Mouse (Mus musculus): ENCODE results near the gene Wt1.

Gene Wt1

GRCm38 (mm10) chr2:105185768-105186529 lies 59.6 kb downstream of the Wt1 start:
- no peak for DNase-seq (ENCODE audit: low spot score)

DNA sequence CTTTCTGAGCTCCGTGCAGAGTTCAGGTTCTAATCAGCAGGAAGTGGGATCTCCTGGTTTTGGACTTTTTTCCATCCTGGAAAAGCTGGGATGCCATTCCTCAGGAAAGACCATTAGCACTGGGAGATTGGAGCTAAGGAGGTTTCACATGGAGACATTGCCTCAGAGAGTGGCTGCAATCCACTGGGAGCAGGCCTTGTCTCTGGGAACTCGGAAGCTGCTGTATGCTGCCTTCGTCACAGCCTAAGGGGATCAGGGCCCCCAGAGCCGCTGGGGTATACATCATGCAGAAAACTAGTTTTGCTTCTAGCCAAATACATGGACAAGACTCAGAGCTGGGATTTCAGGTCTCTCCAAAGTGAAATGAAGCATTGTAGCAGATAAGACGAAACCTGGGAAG lies 60.3 kb downstream of the Wt1 start:
- no peak for DNase-seq (ENCODE audit: low spot score)

DNA sequence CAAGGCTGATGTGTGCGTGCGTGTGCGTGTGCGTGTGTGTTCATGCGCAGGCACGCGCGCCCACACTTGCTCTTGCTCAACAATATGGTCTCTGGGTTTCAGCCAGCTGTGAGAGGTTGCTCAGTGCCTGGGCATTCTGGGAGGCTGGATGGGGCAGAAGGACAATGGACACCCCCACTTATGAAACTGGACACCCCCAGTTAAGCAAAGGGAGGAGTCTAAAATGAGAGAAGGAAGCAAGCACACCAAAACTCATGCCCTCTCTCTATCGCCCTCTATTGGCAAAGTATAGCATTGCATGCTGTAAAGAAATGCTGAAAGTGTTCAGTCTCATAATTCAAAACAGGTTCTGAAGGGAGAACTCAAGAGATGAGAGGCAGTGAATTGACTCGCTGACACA lies 61.9 kb downstream of the Wt1 start:
- no peak for DNase-seq (ENCODE audit: low spot score)

- DNase-seq (ENCODE audit: low spot score), result peak; percentile 21
Measured at GRCm38 (mm10) chr2:105189352-105189751, 63.0 kb downstream of the Wt1 start.

DNA sequence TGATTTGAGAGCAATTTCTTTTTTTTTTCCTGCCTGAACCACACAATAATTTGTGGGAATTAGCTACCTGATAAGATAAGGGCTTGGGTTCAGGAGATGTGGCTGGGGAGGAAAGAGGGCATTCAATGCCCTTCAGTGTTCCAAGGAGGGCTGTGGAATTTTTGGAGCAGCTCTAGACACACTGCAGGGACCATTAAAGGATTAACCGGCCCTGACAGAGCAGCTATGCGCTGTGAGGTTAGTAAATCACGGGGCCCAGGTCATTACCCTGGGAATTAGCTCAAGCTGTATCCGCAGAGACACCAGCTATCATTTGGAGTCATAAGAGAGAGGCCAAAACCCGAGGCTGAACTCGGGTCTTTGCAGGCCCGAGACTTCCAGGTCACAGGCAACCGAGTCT lies 73.8 kb downstream of the Wt1 start:
- DNase-seq (ENCODE audit: low spot score), result no peak

GRCm38 (mm10) chr2:105206563-105207174 lies 80.3 kb downstream of the Wt1 start:
- no peak for DNase-seq (ENCODE audit: low spot score)

GRCm38 (mm10) chr2:105212839-105213238 lies 86.5 kb downstream of the Wt1 start:
- DNase-seq (ENCODE audit: low spot score), result no peak

DNA sequence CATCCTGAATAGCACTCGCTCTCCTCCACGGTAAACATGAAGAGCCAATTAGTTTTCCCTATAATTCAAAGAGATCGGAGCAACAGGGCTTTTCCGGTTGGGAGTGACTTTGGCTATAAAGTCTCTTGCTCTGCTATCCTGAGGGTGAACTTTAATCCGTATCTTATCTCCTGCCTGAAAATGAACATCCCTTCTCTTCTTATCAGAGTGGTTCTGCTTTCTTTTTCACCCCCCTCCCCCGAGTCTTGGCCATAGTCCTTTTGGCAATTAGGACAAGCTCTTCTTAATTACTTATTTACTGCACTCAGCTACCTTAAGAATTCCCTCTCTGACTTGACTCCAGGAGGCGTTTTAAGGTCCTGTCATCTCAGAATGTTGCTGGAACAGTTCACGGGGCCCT lies 89.6 kb downstream of the Wt1 start:
- no peak for DNase-seq (ENCODE audit: low spot score)

- DNase-seq (ENCODE audit: low spot score), result no peak
Measured at GRCm38 (mm10) chr2:105219229-105219628, 92.9 kb downstream of the Wt1 start.

GRCm38 (mm10) chr2:105219664-105220063 lies 93.3 kb downstream of the Wt1 start:
- DNase-seq (ENCODE audit: low spot score), result no peak

GRCm38 (mm10) chr2:105220738-105221303 lies 94.5 kb downstream of the Wt1 start:
- no peak for DNase-seq (ENCODE audit: low spot score)
